Mouse (Mus musculus) spleen, adult 2 months (tissue): ENCODE results near the gene Ncapd3.

Experiments
- CTCF ChIP-seq: fragments of 200-500 bp; IDR thresholded peaks from 2 replicates; pipeline ENCODE4 v1.5.1; 2011; ENCODE audit warnings: mild to moderate bottlenecking, inconsistent platforms; ENCODE audit not compliant: insufficient read depth, insufficient read length, insufficient replicate concordance; ENCODE audit errors: extremely low read depth
- POLR2A ChIP-seq: fragments of 200-500 bp; IDR thresholded peaks from 2 replicates; pipeline ENCODE4 v1.6.1; 2011; ENCODE audit warnings: low read depth, low read length, inconsistent platforms

DNA sequence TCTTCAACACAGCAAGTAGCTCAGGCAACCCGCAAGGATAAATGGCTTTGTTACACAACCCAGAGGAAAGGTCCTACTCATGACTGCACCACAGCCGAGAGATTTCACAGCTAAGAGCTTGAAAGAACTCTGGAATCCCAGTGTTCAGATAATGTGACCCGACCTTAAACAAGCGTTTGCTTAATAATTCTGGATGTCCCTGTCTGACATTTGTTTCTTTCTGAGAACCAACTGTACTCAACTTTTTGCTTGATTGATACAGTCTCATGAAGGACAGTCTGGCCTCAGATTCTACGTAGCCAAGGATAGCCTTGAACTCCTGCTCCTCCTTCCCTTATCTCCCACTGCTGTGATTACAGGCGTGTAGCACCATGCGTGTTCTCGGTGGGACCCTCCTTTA, 106.7 kb downstream of the Ncapd3 start:
- no peak for TF ChIP-seq CTCF
- TF ChIP-seq POLR2A, result no peak
